17 mouse cellular contexts compared by ENCODE assay signal in the genomic region with DNA sequence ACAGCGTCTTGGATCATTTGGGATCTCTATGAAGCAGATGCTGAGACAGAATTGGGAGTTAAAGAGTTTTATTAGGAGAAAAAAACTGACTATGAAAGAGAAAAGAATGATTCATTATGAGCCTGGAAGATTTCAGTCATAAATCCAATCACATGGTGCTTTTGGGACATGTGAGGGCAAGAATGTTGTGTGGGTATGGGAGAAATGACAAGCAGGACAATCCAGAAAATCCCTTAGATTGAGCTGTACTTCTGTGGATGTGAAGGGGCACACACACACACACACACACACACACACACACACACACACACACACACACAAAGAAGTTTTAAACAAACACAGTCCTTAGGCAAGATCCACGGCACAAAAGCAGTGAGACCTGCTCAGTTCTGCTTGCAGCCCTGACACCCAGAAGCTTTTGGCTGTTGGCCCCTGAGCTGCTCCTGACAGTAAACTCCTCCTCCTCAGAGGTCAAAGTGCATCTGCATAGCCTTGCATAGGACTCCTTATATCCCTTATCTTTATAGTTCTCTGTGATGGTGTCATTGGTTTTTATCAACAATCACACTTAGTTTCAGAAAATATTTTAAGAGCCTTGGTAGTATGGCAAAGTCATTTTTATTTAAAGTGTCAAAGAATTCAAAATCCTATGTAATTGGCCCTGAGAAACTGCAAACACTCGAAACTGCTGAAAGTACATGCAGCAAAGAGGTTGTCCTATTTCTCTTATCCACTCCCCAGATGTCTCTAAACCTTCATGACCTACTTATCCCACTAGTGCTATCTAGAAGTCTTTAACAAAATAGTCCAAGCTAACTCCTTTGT.
"Had no signal": no experiment of that assay in that cellular context is flagged by ENCODE, and none has a peak within 500 bp of the region (broad histone marks: within the 10 kb centered on the region; RNA-seq: fewer than 3 reads in every experiment).

No protein-coding gene starts in this region.

- H3K4me1 ChIP-seq: kidney, embryonic 15.5 days; limb, embryonic 12.5 days; liver, embryonic 13.5 days; megakaryocyte, embryonic 14.5 days; midbrain, embryonic 12.5 days; neural tube, embryonic 13.5 days had no signal

- H3K27ac ChIP-seq: kidney, embryonic 15.5 days; left cerebral cortex, adult 2 months; limb, embryonic 12.5 days; liver, embryonic 13.5 days; macrophage; midbrain, embryonic 12.5 days; neural tube, embryonic 13.5 days had no signal

- H3K27me3 ChIP-seq: kidney, embryonic 15.5 days; limb, embryonic 12.5 days; liver, embryonic 13.5 days; megakaryocyte, embryonic 14.5 days; midbrain, embryonic 12.5 days; neural tube, embryonic 13.5 days had no signal

- H3K9ac ChIP-seq: kidney, embryonic 15.5 days; limb, embryonic 12.5 days; liver, embryonic 13.5 days; liver, postnatal 0 days; midbrain, embryonic 12.5 days; neural tube, embryonic 13.5 days had no signal

- ATAC-seq: liver, postnatal 0 days; midbrain, embryonic 16.5 days had no signal

- H3K4me3 ChIP-seq: kidney, embryonic 15.5 days; left cerebral cortex, adult 2 months; limb, embryonic 12.5 days; liver, embryonic 13.5 days; megakaryocyte, embryonic 14.5 days; midbrain, embryonic 12.5 days; neural tube, embryonic 13.5 days had no signal

- DNase-seq: kidney, adult 18-20 months; kidney, postnatal 14 days; liver; liver, embryonic 13.5 days; liver, postnatal 0 days; lung, postnatal 14 days; right cerebral cortex, postnatal 25 days; thymus, adult 18-20 months; thymus, postnatal 14 days had no signal

- H3K9me3 ChIP-seq: kidney, embryonic 15.5 days; limb, embryonic 12.5 days; liver, embryonic 13.5 days; midbrain, embryonic 12.5 days; neural tube, embryonic 13.5 days had no signal

- H3K36me3 ChIP-seq: kidney, embryonic 15.5 days; limb, embryonic 12.5 days; liver, embryonic 13.5 days; midbrain, embryonic 12.5 days; neural tube, embryonic 13.5 days had no signal

- H3K4me2 ChIP-seq: kidney, embryonic 15.5 days; limb, embryonic 12.5 days; liver, embryonic 13.5 days; midbrain, embryonic 12.5 days; neural tube, embryonic 13.5 days had no signal
